Mouse (Mus musculus) bone marrow macrophage, adult 2 months (primary cell): ENCODE measurements around the gene Car2. TPM values are rescaled to one million over a fixed set of nuclear protein-coding genes. Genes with fewer than 3 reads are reported as not detected.

Experiments used
- H3K27ac ChIP-seq: 2 replicates; pipeline ENCODE4 v1.5.1; 2012; ENCODE audit warnings: low read depth, low read length; ENCODE audit not compliant: insufficient read depth
- H3K4me1 ChIP-seq: 2 replicates; pipeline ENCODE4 v1.6.1; 2012; ENCODE audit warnings: low read length; ENCODE audit not compliant: control insufficient read depth, insufficient read depth
- H3K4me3 ChIP-seq: 2 replicates; pipeline ENCODE4 v1.5.1; 2012; ENCODE audit warnings: mild to moderate bottlenecking, low read length, moderate library complexity; ENCODE audit not compliant: insufficient read depth
- CTCF ChIP-seq: IDR thresholded peaks from 2 replicates; pipeline ENCODE4 v1.5.1; 2012; ENCODE audit warnings: low read depth, mild to moderate bottlenecking, low read length, moderate library complexity
- POLR2A ChIP-seq: IDR thresholded peaks from 2 replicates; pipeline ENCODE4 v1.6.1; 2012; ENCODE audit warnings: mild to moderate bottlenecking, low read depth, low read length, borderline replicate concordance
- polyA plus RNA-seq: library from polyadenylated mRNA; stranded (reverse); fragments of >200 nt; gene quantifications from 2 replicates; pipeline ENCODE4 v1.2.4, GENCODE M21; 2012; ENCODE audit not compliant: missing spikeins, insufficient read depth, insufficient read length

The Car2 gene
- polyA plus RNA-seq, 1 experiment: not detected

- H3K4me3 ChIP-seq: no peak overlapping the region
- TF ChIP-seq CTCF (no peak), POLR2A (no peak)
- no peaks in the 10 kb centered on the region for H3K4me1 ChIP-seq
- no peak overlapping the region for H3K27ac ChIP-seq
Observed at GRCm38 (mm10) chr3:14861787-14862186, 24.3 kb upstream of the Car2 start.

- TF ChIP-seq POLR2A (no peak), CTCF (no peak)
- H3K4me1 ChIP-seq: no peaks in the 10 kb centered on the region
- H3K27ac ChIP-seq: no peak overlapping the region
- no peak overlapping the region for H3K4me3 ChIP-seq
Observed at GRCm38 (mm10) chr3:14862654-14863021, 23.4 kb upstream of the Car2 start.

- Histone ChIP-seq H3K27ac (no peak within 1 kb of the TSS), H3K4me1 (no peaks in the 10 kb centered on the region), H3K4me3 (no peak within 1 kb of the TSS)
- TF ChIP-seq CTCF (no peak), POLR2A (no peak)
Observed at GRCm38 (mm10) chr3:14863022-14863711, 22.9 kb upstream of the Car2 start, which contains the start of gene Car3. TSS of gene Car3 (plus strand) at chr3:14863512.

- Histone ChIP-seq H3K27ac (no peak overlapping the region), H3K4me3 (no peak overlapping the region), H3K4me1 (no peaks in the 10 kb centered on the region)
- no peak for TF ChIP-seq CTCF
- no peak for TF ChIP-seq POLR2A
Observed at GRCm38 (mm10) chr3:14863922-14864321, 22.2 kb upstream of the Car2 start.

GRCm38 (mm10) chr3:14865941-14866340 is 20.1 kb upstream of the Car2 start:
- Histone ChIP-seq H3K4me3 (no peak overlapping the region), H3K4me1 (peaks cover 3% of the 10 kb centered on the region; the same call in 1 of the 2 replicates), H3K27ac (no peak overlapping the region)
- TF ChIP-seq CTCF (no peak), POLR2A (no peak)

GRCm38 (mm10) chr3:14869779-14870178 is 16.3 kb upstream of the Car2 start:
- Histone ChIP-seq H3K27ac (no peak overlapping the region), H3K4me1 (peaks cover 3% of the 10 kb centered on the region; the same call in 1 of the 2 replicates), H3K4me3 (peak overlapping the region; percentile 52)
- TF ChIP-seq POLR2A: no peak
- TF ChIP-seq CTCF: peak; percentile 60

GRCm38 (mm10) chr3:14870528-14870927 is 15.5 kb upstream of the Car2 start:
- Histone ChIP-seq H3K27ac (no peak overlapping the region), H3K4me1 (peaks cover 3% of the 10 kb centered on the region; the same call in 1 of the 2 replicates), H3K4me3 (no peak overlapping the region)
- TF ChIP-seq CTCF (no peak), POLR2A (no peak)

- Histone ChIP-seq H3K4me3 (no peak overlapping the region), H3K4me1 (peaks cover 4% of the 10 kb centered on the region; the same call in 1 of the 2 replicates), H3K27ac (no peak overlapping the region)
- TF ChIP-seq POLR2A (no peak), CTCF (no peak)
Observed at GRCm38 (mm10) chr3:14871386-14871785, 14.7 kb upstream of the Car2 start.

GRCm38 (mm10) chr3:14874402-14875040 is 11.6 kb upstream of the Car2 start:
- TF ChIP-seq POLR2A (no peak), CTCF (no peak)
- Histone ChIP-seq H3K4me3 (no peak overlapping the region), H3K4me1 (0 out of 2 replicates have a peak, but pooled peaks cover 3% of the 10 kb centered on the region), H3K27ac (no peak overlapping the region)

- peaks cover 9% of the 10 kb centered on the region for H3K4me1 ChIP-seq
- TF ChIP-seq POLR2A: no peak
- no peak for TF ChIP-seq CTCF
- H3K27ac ChIP-seq: no peak overlapping the region
- no peak overlapping the region for H3K4me3 ChIP-seq
Observed at GRCm38 (mm10) chr3:14876325-14876918, 9.7 kb upstream of the Car2 start.
